9 mouse cellular contexts compared by ENCODE assay signal in genomic region chr16:56477677-56478574, GRCm38 (mm10). TPM values are rescaled to one million over a fixed set of nuclear protein-coding genes. Genes with fewer than 3 reads are reported as not detected.
DNase-seq lines count a peak whose midpoint lies in the region; ATAC-seq lines count a peak whose summit lies in the region.
"Had no signal": no experiment of that assay in that cellular context is flagged by ENCODE, and none has a peak within 500 bp of the region (broad histone marks: within the 10 kb centered on the region; RNA-seq: fewer than 3 reads in every experiment).

Gene Abi3bp (plus strand): TSS chr16:56477878.

- no peak for ATAC-seq in megakaryocyte, adult 5-6 weeks (ENCODE audit: poor library complexity, severe bottlenecking)
- ATAC-seq in hindbrain, embryonic 13.5 days (ENCODE audit: low FRiP score), result no peak
- no peak for ATAC-seq in limb, embryonic 12.5 days (ENCODE audit: insufficient number of reproducible peaks, insufficient read depth, low FRiP score, low TSS enrichment, low read depth)

- no peak within 1 kb of the TSS for H3K9ac ChIP-seq in hindbrain, embryonic 13.5 days
- no peak within 1 kb of the TSS for H3K9ac ChIP-seq in limb, embryonic 12.5 days (replicated peaks)

- peak within 1 kb of the TSS; percentile 33 for H3K4me3 ChIP-seq in megakaryocyte, embryonic 14.5 days (replicated peaks)
- no peak within 1 kb of the TSS for H3K4me3 ChIP-seq in hindbrain, embryonic 13.5 days
- H3K4me3 ChIP-seq in limb, embryonic 12.5 days (replicated peaks), result peak within 1 kb of the TSS; percentile 35

- WGBS in hindbrain, embryonic 13.5 days, result 69% methylated on average over 11 of the region's 11 CpGs
- 28% methylated on average over 11 of the region's 11 CpGs for WGBS in limb, embryonic 12.5 days

- H3K4me1 ChIP-seq in megakaryocyte, embryonic 14.5 days, result no peaks in the 10 kb centered on the region
- no peaks in the 10 kb centered on the region for H3K4me1 ChIP-seq in hindbrain, embryonic 13.5 days (replicated peaks)
- peaks cover 7% of the 10 kb centered on the region for H3K4me1 ChIP-seq in limb, embryonic 12.5 days (replicated peaks)

- H3K4me2 ChIP-seq in hindbrain, embryonic 13.5 days, result 0 out of 2 replicates have a peak within 1 kb of the TSS, but pooled peaks have one; percentile 6
- peak within 1 kb of the TSS; percentile 50 for H3K4me2 ChIP-seq in limb, embryonic 12.5 days

- H3K36me3 ChIP-seq in megakaryocyte, embryonic 14.5 days (replicated peaks; ENCODE audit: low read length), result no peaks in the 10 kb centered on the region
- no peaks in the 10 kb centered on the region for H3K36me3 ChIP-seq in hindbrain, embryonic 13.5 days
- H3K36me3 ChIP-seq in limb, embryonic 12.5 days, result no peaks in the 10 kb centered on the region
- H3K36me3 ChIP-seq: G1E had no signal

- no peaks in the 10 kb centered on the region for H3K9me3 ChIP-seq in megakaryocyte, embryonic 14.5 days
- no peaks in the 10 kb centered on the region for H3K9me3 ChIP-seq in hindbrain, embryonic 13.5 days
- no peaks in the 10 kb centered on the region for H3K9me3 ChIP-seq in limb, embryonic 12.5 days
- H3K9me3 ChIP-seq: G1E had no signal

- no peaks in the 10 kb centered on the region for H3K27me3 ChIP-seq in megakaryocyte, embryonic 14.5 days (replicated peaks)
- H3K27me3 ChIP-seq in hindbrain, embryonic 13.5 days, result no peaks in the 10 kb centered on the region
- no peaks in the 10 kb centered on the region for H3K27me3 ChIP-seq in limb, embryonic 12.5 days

- peak; percentile 51 to 53 for DNase-seq in frontal cortex, postnatal 36 days (ENCODE audit: low spot score in 2 of 2)
- peak; percentile 27 for DNase-seq in ovary, postnatal 14 days (ENCODE audit: low spot score)
- no peak for DNase-seq in cerebellum, adult 18-20 months
- no peak for DNase-seq in thymus, adult 18-20 months

- no peak within 1 kb of the TSS for H3K27ac ChIP-seq in hindbrain, embryonic 13.5 days
- 0 out of 2 replicates have a peak within 1 kb of the TSS, but pooled peaks have one; percentile 20 for H3K27ac ChIP-seq in limb, embryonic 12.5 days

RNA-seq across cellular contexts. Expression of gene Abi3bp, which starts in this region (rescaled TPM):
- polyA plus RNA-seq in megakaryocyte, embryonic 14.5 days (2012; ENCODE audit: insufficient read depth, low replicate concordance), result not detected in 2 replicates
- 0.27 and 0.89 TPM in 2 replicates for total RNA-seq in megakaryocyte, adult 5-6 weeks (2015)
- total RNA-seq in megakaryocyte, adult 5-6 weeks (2017), result 0.07 and 0.65 TPM in 2 replicates
- 0.38 and 0.48 TPM in 2 replicates for polyA plus RNA-seq in hindbrain, embryonic 13.5 days (2015; fragmentation: Nextera tagmentation; extraction: Ambion mirVana)
- polyA plus RNA-seq in limb, embryonic 12.5 days (2016; fragmentation: Nextera tagmentation; extraction: Ambion mirVana), result 0.97 and 1.3 TPM in 2 replicates
- polyA plus RNA-seq: G1E had no signal

Comparison
In these comparisons a context has a peak if more than half of its experiments do, and no peak if none do; other contexts are left out.
1. DNase-seq: peak in frontal cortex, postnatal 36 days (2 of 2) and ovary, postnatal 14 days (single experiment); none in cerebellum, adult 18-20 months (0 of 2) and thymus, adult 18-20 months (0 of 2).